Mouse (Mus musculus) mature B cell (primary cell): Measurements from ENCODE around the gene Tssk3.
"Not testable (repeated sequence)": the region's sequence is repeated elsewhere in the genome, so short reads cannot be mapped to it uniquely, and the experiment has no call there.

ENCODE experiments used
- in situ Hi-C: fragments of 300-500 bp; cut with MboI; formaldehyde crosslinking; loops from 2 replicates; pipeline ENCODE4 v1.14.3; 2019

The Tssk3 gene

DNA sequence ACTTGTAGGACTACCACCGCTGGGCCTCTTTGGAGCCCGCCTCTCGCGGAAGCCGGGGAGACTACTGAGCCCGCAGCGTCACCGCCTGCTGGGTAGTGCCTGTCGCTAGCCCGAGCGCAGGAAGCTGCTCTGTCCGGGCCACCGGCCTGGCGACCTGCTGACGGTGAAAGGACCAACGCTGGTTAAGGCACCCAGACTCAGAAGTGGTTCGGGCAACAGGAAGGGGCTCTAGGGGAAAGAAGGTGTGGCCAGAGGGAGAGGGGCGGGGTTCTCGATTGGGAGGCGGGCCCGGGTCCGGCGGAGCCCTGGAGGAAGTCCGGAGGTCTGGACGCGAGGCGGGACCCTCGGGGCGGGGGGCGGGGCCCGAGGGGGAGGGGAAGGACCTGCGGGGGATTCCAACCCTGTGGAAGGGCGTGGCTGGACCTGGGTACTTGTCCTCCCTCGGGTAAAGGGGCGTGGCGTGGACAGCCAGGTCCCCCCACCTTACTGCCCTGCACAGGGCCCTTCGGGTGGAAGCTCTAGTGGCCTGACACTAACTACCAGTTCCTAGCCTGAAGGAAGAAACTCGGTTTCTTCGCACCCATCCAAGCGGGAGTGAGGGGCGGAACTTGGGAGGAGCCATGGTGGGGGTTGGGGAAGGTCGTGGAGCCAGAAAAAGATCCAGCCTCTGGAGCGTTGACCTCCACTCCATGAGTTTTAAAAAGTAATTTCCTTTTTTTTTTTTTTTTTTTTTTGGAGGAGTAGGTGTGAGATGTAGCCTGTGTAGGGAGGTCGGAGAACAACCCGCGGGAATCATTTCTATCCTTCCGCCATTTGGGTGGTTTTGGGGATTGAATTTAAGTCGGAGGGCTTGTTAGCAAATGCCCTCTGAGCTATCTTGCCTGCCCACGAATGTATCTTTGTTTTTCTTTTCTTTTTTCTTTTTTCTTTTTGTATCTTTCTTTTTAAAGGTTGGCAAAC lies 10.1 kb upstream of the Tssk3 start:
- in situ Hi-C loops, result no loop called here

DNA sequence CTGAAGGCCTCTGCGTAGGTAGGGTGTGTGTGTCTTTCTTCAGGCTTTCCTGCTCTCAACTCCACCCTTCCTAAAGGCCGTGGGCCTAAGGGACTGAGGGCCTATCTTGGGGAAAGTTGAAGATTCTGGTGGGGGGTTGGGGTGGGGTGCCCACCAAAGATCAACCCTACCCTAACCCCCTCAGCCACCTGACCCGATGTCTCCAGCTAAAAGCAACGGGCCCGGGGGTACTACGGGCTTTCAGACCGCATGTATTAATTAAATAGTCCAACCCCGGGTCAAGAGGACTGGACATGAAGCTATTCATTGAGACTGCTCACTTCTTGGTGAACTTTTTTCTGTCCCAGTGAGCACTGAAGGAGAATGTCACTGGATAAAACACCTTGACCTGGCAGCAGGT lies 9.2 kb upstream of the Tssk3 start:
- in situ Hi-C loops, result no loop called here

DNA sequence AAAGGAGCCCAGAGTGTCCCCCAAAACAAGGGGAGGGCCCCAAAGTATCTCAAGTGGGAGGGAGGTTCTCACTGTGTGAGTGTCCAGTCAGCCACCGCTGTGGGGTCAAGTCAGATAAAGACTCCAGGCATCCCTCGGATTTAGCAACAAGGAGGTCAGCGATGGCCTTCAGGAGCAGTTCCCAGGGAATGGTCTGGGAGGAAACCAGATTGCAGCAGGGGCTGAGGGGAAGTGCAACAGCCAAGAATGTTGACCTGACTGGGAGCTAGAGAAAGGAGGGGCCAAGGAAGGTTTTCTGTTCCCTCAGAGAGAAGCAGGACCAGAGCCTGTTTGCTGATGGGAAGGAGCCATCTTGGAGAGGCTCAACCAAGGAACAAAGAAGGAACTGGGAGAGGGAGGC lies 8.1 kb upstream of the Tssk3 start:
- in situ Hi-C loops, result no loop called here

DNA sequence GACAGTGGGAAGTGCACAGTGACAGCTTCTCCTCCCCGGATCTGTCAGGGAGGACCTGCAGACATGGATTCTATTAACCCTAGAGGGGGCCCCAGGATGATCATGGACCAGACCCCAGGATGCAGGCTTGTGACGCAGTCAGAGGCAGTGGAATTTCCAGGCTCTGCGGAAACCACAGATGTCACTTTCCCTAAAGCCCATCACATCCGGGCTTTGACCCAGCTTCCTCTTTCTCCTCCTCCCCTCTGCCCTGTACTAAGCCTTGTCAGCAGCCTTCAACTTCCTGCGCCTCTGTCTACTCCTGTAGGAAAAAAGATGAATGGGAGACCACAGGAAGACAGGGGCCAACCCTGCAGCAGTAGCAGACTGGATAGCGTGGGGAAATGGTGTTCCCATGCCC lies 5.8 kb upstream of the Tssk3 start:
- in situ Hi-C loops, result no loop called here

DNA sequence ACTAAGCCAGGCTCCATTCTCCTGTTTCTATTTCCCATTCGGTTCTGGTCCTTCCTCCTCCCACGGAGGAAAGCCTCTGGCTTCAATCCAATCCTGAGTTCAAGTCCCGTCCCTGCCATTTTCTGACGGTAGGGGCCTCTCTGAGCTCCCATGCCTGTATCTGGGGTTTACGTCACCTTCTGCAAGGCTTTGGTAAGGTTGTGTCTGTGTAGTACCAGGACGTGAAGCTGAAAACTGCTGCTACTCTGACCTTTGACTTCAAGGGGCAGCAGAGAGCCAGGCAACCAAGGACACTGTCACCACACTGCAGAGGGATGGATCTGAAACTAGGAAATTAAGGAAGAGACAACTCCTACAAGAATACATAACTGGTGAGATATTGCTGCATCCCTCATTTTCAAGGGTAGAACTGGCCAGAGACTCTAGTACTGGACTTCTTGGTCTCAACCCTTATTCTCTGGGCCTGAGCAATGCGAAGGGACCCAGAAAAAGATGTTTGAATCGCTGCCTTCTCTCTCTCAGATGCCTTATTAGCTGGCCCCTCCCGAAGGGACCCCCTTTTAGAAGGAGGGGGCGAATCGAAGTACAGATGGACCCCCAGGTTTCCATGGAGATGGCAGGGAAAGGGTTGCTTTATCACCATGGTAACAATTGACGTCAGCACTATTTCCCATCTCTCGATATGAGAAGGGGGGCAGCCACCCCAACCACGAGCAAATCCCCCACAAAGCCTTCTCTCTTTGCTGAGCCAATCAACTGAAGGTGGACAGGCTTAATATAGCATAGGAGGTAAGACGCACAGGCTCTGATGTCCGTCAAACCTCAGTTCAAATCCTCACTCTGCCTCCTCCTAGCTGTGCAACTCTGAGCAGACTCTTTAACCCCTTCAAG lies 5.1 kb upstream of the Tssk3 start:
- in situ Hi-C loops, result no loop called here

DNA sequence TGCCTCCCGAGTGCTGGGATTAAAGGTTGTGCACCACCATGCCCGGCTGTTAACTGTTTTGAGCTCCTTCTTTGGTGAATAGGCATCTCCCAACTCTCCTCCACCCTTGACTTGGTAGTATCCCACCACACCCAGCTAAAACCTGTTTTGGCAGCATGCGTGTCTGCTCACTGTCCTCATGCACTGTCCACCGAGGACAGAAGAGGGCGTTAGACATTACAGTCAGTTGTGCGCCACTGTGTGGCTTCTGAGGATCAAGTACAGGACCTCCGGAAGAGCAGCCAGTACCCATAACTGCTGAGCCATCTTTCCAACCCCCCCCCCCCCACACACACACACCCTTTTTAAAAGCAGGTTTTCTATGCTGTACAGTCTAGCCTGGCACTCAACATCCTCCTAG lies 3.9 kb upstream of the Tssk3 start:
- in situ Hi-C loops, result no loop called here

DNA sequence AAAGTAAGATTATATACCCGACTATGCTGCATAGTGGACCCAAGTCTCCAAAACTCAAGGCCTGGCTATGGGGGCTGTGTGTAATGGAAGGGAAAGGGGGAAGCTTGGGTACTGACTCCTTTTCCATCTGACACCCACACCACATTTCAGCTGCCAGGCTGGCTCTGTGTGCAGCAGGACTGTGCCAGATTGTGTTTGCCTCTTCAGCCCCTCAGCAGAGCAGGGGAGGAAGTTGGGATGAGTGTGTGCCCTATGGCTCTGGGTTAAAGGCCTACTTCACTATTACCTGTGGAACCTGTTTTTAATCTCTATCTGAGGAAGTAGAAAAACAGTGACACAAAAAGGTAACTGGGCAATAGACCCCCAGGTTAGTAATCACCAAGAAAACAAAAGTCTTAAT lies 9.7 kb downstream of the Tssk3 start:
- in situ Hi-C loops, result no loop called here

DNA sequence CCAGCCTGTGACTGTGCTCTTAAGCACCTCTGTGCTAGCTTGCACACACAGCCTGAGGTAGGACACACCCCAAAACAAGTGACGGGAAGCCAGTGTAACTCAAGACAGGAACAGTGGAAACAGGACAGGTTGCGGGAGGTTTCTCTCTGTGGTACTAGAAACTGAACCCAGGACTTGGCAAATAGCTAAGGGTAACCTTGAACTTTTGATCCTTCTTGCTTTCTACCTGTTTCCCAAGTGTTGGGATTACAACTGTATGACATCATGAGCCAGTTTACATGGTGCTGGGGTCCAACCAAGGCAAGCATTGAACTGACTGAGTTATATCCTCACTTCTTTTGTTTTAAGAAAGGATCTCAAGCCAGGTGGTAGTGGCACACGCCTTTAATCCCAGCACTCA lies 11.0 kb downstream of the Tssk3 start:
- in situ Hi-C loops, result no loop called here

DNA sequence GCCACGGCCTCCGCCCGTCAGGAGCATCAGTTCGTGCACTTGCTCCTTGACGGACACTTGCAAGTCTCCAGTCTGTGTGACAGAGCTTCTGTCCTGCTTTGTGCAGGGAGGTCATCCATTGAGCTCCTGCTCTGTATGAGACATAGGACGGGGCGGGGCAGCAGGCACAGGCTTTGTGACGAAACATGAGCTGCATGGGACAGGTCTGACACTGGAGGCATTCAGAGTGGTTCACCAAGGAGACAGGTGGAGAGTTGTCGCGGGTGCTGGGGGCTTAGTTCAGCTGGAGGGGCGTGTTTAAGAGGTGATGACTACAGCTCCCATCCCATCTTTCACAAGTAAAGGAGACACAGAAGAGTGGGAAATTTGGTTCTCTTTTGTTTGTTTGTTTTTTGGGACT lies 14.8 kb downstream of the Tssk3 start:
- in situ Hi-C loops, result no loop called here

DNA sequence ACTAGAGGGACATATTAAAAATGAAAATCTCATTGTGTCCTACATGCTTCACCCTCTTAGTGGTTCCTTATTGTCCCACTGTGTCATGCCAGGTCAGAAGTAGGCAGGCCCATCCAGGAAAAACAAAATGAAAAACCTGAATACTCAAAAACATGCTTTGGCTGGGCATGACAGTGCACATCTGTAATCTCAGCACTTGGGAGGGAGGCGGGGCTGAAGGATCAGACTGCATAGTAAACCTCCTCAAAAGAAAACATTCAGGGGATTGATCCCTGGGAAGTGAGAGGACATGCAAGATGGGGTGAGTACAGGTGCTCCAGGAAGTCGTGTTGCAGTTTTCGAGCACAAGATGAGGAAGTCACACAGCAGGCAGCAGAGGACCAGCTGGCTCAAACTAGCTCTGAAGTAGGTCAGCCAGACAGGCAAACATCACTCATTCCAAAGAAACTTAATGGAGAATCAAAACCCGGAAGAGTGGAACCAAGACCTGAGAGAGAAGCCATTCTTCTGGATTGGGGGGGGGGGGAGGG lies 26.5 kb downstream of the Tssk3 start:
- in situ Hi-C loops, result no loop called here

DNA sequence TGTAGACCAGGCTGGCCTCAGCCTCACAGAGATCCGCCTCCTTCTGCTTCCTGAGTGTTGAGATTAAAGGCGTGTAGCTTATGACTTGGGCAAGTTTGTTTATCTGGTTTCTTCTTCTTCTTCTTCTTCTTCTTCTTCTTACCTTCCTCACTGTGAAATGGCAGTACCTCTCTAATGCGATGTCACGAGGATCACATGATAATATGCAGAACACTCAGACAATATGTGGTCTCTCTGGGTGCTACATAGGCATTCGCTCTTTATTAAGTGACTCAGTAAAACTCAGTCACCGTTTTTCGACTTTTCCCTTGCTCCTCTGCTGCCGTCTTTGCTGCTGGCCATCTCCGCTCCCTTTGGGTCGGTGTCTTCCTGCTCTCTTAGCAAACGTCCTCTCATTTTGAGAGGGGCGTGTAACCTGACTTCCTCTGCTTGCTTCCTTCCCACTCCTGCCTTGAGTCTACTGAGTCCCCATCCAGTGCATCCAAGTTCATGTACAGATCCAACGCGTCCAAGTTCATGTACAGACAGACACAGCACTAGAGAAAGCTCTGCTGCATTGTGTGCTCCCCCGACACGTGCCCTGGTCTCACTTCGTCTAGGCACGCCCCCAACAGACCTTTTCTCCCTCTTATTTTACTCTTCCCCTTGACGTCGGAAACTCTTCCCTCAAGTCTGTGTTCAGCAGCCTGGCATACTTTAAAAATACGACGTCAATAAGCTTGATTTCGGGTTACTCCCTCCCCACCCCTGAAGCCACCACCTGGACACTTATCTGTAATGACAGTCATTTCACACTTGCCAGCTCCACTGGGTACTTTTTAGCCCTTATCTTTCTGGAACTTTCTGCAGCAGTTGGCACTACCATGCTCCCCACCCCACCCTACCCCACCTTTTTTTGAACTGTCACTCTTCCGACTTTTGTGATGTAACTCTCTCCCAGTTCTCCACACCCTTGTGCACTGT lies 27.4 kb downstream of the Tssk3 start:
- in situ Hi-C loops, result no loop called here

DNA sequence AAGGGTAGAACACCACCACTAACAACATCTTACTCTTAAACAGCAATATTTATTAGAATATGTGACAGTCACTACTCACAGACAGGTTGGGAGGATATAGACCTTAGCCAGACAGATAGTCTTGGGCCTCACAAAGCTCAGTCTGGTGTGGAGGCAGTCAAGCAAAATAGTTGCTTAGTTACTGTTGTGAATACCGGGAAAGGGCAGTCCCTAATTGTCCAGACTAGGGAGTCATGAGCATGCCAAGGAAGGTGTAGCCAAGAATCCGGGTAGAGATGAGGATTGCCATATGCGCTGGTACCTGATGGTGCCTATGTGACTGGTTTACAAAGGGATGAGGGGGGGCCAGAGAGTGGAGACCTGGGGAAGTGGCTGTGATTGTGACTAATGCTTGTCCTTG lies 28.7 kb downstream of the Tssk3 start:
- in situ Hi-C loops, result no loop called here

DNA sequence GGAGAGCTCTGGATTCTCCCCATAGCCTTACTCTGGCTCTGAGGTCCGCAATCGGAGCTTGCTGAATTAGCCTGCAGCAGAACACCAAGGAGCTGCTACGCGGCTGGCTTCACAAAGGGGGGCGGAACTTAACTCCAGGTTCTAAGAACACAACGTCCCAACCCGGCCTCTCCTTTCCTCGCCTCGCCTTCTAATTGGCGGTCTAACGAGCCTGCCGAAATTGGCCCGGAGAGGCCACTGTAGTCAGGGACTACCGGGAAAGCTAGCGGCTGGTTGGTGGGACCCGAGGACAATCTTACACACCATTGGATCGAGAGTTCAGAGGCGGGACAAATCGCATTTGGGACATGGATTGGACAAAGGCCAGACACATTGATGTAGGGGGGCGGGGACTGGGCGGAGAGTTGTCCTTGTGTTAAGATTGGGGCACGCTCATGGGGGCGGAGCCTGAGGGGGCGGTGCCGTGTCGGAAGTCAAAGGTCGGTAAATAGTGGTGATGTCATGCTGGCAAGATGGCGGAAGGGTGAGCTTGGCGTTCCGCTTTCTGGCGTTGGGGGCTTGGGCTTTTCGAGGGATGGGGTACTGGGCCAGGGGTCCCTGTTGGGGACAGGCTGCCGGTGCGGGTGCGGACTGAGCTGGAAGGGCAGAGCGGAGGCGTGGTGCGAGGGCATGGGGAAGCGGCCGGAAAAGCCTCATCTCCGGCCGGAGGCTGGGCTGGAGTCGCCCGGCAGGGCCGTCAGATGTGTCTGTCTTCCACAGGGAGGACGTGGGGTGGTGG lies 29.4 kb downstream of the Tssk3 start, which contains the start of gene Bsdc1:
TSS of gene Bsdc1 (plus strand) at position 399 of the 778 bp plus-strand sequence.
- in situ Hi-C loops, result no loop called here

DNA sequence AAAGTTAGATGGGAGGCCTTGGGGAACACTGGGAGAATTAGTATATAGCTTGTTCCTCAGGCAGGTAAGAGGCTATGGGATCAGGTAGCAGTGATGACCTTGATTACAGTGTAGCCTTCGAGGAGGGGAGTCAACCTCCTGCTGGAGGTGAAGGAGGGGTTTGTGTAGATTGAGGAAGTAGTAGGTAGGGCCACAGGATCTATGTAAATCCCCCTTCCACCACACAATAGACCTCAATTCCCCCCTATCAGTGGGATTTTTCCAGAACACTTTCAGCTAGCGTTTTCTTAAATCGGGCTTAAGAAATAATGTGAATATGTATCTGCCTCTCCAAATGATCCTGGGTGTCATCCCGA lies 30.0 kb downstream of the Tssk3 start:
- in situ Hi-C loops, result no loop called here

DNA sequence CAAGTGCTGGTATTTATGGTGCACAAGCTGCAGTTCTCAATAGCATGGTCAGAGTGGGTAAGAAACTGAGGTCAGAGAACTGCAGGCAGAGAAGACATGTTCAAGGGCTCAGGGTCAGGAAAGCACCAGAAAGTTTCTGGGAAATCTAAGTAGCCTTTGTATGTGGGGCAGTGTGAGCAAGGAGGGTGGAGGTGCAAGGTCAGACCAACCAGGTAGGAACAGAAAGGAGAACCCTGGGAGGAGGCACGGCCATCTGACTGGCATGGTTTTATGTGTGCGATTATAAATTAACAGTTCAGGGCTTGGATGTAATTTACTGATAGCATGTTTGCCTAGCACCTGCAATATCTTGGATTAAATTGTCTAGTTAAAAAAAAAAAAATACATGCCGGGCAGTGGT lies 31.1 kb downstream of the Tssk3 start:
- in situ Hi-C loops, result no loop called here

DNA sequence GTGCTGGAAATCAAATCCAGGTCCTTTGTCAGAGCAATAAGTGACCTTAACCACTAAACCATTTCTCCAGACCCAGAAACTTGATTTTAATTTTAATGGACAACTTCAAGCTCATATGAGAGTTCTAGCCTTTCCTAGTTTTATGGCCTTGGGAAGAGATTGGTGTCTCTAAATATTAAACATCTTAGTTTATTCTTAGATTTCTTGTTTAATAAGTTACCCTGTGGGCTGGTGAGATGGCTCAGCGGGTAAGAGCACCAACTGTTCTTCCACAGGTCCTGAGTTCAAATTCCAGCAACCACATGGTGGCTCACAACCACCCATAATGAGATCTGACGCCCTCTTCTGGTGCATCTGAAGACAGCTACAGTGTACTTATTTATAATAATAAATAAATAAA lies 33.5 kb downstream of the Tssk3 start:
- in situ Hi-C loops, result not testable (repeated sequence)

DNA sequence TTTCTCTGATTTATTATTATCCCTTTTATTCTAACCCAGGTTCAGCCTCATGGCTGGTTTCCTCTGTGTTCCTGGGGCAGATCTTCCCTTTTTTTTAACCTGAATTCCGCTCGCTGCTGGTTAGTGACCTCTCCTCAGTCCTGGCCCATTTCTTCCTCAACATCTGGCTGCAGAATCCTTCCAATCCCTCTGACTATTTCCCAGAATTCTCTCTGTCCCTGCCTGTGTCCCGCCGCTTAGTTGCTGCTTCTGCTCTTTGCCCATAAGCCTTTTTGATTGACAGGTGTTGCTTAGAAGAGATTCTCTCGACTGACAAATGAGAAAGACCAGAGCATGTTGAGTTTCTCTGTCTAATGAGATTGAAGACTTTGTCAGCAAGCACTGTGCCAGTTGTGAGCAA lies 34.7 kb downstream of the Tssk3 start:
- in situ Hi-C loops, result no loop called here

DNA sequence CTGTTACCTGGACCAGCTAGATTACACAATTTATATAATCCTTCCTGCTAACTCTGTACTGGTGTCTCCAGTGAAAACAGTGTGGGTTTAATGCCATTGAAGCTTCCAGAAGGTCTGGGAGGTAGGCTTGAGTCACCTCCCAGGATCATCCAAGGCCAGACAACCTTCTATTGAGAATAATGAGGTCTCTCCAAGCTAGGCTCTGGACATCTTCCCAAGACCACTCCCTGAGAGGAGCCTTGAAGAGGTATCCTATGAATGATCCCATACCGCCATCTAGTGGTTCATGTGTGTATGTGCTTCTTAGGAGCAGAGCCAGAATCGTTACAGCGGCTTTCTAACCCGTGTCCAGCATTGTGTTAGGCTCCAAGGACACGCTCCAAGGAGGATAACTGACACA lies 35.6 kb downstream of the Tssk3 start:
- in situ Hi-C loops, result no loop called here

DNA sequence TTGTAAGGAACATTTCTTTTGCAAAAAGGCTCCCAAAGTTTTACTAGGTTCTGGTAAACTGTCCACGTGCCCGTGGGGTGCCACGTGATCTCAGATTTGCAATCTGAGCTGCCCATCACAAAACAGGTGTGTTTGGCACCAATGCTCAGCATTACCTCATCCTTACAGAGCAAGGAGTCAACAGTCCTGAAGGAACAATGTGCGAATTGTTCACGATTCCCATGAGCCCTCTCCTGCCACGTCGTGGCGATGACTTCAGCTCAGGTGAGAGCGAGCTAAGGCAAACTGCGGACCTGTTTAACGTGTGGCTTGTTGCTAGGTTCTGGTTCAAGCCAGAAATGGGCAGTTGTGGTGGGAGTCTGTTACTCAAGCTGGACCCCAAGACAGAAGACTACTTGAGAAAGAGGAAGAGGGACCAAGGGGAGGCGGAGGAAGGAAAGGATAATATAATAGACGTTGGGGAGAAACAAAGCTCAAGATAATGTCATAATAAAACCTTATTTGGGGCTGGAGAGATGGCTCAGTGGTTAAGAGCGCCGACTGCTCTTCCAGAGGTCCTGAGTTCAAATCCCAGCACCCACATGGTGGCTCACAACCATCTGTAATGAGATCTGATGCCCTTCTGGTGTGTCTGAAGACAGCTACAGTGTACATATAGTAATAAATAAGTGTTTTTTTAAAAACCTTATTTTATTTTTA lies 39.2 kb downstream of the Tssk3 start:
- in situ Hi-C loops, result loop anchor here (5.0 kb wide), 1 partner anchor 109 kb away; no protein-coding TSS in a partner anchor

DNA sequence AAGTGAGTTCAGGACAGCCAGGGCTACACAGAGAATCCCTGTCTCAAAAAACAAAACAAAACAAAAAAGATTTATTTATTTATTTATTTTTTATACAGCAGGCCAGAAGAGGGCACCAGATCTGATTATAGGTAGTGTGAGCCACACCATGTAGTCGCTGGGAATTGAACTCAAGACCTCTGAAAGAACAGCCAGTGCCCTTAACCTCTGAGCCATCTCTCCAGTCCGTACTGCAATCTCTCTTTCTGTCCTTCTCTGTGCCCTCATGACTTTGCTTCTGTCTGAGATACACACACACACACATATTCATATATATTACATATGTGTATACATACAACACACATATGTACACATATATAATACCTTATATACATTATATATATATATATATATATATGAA lies 40.0 kb downstream of the Tssk3 start:
- in situ Hi-C loops, result loop anchor here (5.0 kb wide), 1 partner anchor 109 kb away; no protein-coding TSS in a partner anchor
